Mouse (Mus musculus) hindbrain, embryonic 14.5 days (tissue): Measurements from ENCODE around the gene Gm9639. TPM values are rescaled to one million over a fixed set of nuclear protein-coding genes. Genes with fewer than 3 reads are reported as not detected.

Source experiments
- ATAC-seq: fragments of 200-750 bp; cut with Nextera tagmentation; 2 replicates; pipeline ENCODE4 v1.8.0; 2017; ENCODE audit warnings: moderate number of reproducible peaks, mild to moderate bottlenecking, moderate TSS enrichment, moderate library complexity; ENCODE audit not compliant: low FRiP score
- DNase-seq: peaks from one replicate; pipeline ENCODE4 v3.0.0-alpha.2; 2015; ENCODE audit warnings: low spot score
- H3K27ac ChIP-seq: fragments of 300-500 bp; sonication (generic); 2 replicates; pipeline ENCODE4 v1.5.1; 2014; ENCODE audit warnings: mild to moderate bottlenecking, moderate library complexity
- H3K27me3 ChIP-seq: fragments of 300-500 bp; sonication (generic); 2 replicates; pipeline ENCODE4 v1.6.1; 2014; ENCODE audit warnings: mild to moderate bottlenecking, low read length, mixed read lengths; ENCODE audit not compliant: control insufficient read depth, insufficient read depth
- H3K36me3 ChIP-seq: fragments of 300-500 bp; sonication (generic); replicated peaks from 2 replicates; pipeline ENCODE4 v1.6.1; 2014; ENCODE audit not compliant: control insufficient read depth, insufficient read depth
- H3K4me1 ChIP-seq: fragments of 300-500 bp; sonication (generic); replicated peaks from 2 replicates; pipeline ENCODE4 v1.6.1; 2014; ENCODE audit warnings: antibody characterized with exemption, low read length, mixed read lengths; ENCODE audit not compliant: control insufficient read depth, insufficient read depth
- H3K4me2 ChIP-seq: fragments of 300-500 bp; sonication (generic); replicated peaks from 2 replicates; pipeline ENCODE4 v1.6.1; 2014; ENCODE audit warnings: mild to moderate bottlenecking, moderate library complexity
- H3K4me3 ChIP-seq: fragments of 300-500 bp; sonication (generic); replicated peaks from 2 replicates; pipeline ENCODE4 v1.5.1; 2014; ENCODE audit warnings: mild to moderate bottlenecking, low read length
- H3K9ac ChIP-seq: fragments of 300-500 bp; sonication (generic); 2 replicates; pipeline ENCODE4 v1.6.1; 2014
- H3K9me3 ChIP-seq: fragments of 300-500 bp; sonication (generic); 2 replicates; pipeline ENCODE4 v1.6.1; 2016; ENCODE audit warnings: low read length; ENCODE audit not compliant: control insufficient read depth
- WGBS: fragments of 180-500 bp; shearing (Covaris S2); extraction: QIAGEN DNeasy Blood & Tissue Kit; methylation state at CpG from one replicate; pipeline ENCODE4 v1.1.7; 2014; 5-methylcytosine and 5-hydroxymethylcytosine counted together
- polyA plus RNA-seq: library from polyadenylated mRNA; unstranded; fragments of >200 nt; fragmentation: Nextera tagmentation; extraction: Ambion mirVana; gene quantifications from 2 replicates; pipeline ENCODE4 v1.2.1, GENCODE M21; 2014

Gene Gm9639
- not detected in 2 replicates for polyA plus RNA-seq

- H3K4me2 ChIP-seq = no peak within 1 kb of the TSS
- 75% methylated on average over 2 of the region's 2 CpGs for WGBS
- H3K27me3 ChIP-seq = no peaks in the 10 kb centered on the region
- H3K36me3 ChIP-seq = no peaks in the 10 kb centered on the region
- H3K9ac ChIP-seq = no peak within 1 kb of the TSS
- H3K4me1 ChIP-seq = no peaks in the 10 kb centered on the region
- H3K4me3 ChIP-seq = no peak within 1 kb of the TSS
- ATAC-seq (no peak), DNase-seq (no peak)
- no peak within 1 kb of the TSS for H3K27ac ChIP-seq
- H3K9me3 ChIP-seq = no peaks in the 10 kb centered on the region
Observed at GRCm38 (mm10) chr10:77794976-77795375, at the start of gene Gm9639. TSS of gene Gm9639 (minus strand) at chr10:77795076.

GRCm38 (mm10) chr10:77839006-77839405 lies 44.1 kb upstream of the Gm9639 start:
- Histone ChIP-seq H3K27me3 (no peaks in the 10 kb centered on the region), H3K9ac (no peak overlapping the region), H3K4me3 (no peak overlapping the region), H3K27ac (no peak overlapping the region), H3K36me3 (no peaks in the 10 kb centered on the region), H3K4me1 (no peaks in the 10 kb centered on the region), H3K4me2 (no peak overlapping the region), H3K9me3 (peaks cover 11% of the 10 kb centered on the region)
- no peak for ATAC-seq
- no peak for DNase-seq
- whole genome bisulfite sequencing = 80% methylated on average over 6 of the region's 6 CpGs

DNA sequence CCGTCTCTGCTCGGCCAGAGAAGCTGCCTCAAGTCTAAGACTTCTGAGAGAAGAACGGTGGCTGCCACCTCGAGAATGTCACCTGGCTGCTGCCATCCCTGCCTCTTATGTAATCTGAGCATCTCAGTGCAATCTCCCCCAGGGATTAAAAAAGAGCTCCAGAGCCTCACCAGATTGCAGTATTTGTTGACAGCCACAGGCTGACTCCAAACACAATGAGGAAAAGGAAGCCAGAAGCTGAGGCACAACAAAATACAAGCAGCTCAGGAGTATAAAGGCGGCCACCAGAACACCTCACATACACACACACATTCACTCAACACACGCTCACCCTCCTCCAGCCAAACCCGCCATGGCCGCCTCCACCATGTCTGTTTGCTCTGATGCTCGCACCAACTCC lies 40.8 kb upstream of the Gm9639 start, which contains the start of gene Krtap10-10:
TSS of gene Krtap10-10 (plus strand) at position 301 of the 400 bp plus-strand sequence.
- 70% methylated on average over 9 of the region's 9 CpGs for WGBS
- Histone ChIP-seq H3K9me3 (0 out of 2 replicates have a peak, but pooled peaks cover 4% of the 10 kb centered on the region), H3K9ac (no peak within 1 kb of the TSS), H3K4me1 (no peaks in the 10 kb centered on the region), H3K27me3 (no peaks in the 10 kb centered on the region), H3K36me3 (no peaks in the 10 kb centered on the region), H3K27ac (no peak within 1 kb of the TSS), H3K4me3 (no peak within 1 kb of the TSS), H3K4me2 (no peak within 1 kb of the TSS)
- no peak for DNase-seq
- no peak for ATAC-seq

- H3K36me3 ChIP-seq = no peaks in the 10 kb centered on the region
- no peaks in the 10 kb centered on the region for H3K4me1 ChIP-seq
- no peaks in the 10 kb centered on the region for H3K27me3 ChIP-seq
- 79% methylated on average over 6 of the region's 6 CpGs for WGBS
- H3K9me3 ChIP-seq = 0 out of 2 replicates have a peak, but pooled peaks cover 5% of the 10 kb centered on the region
- H3K4me3 ChIP-seq = no peak within 1 kb of the TSS
- no peak within 1 kb of the TSS for H3K27ac ChIP-seq
- no peak within 1 kb of the TSS for H3K9ac ChIP-seq
- no peak within 1 kb of the TSS for H3K4me2 ChIP-seq
- no peak for ATAC-seq
- no peak for DNase-seq
Observed at GRCm38 (mm10) chr10:77826951-77827350, 32.1 kb upstream of the Gm9639 start, which contains the start of gene Krtap10-4. TSS of gene Krtap10-4 (minus strand) at chr10:77827095.

DNA sequence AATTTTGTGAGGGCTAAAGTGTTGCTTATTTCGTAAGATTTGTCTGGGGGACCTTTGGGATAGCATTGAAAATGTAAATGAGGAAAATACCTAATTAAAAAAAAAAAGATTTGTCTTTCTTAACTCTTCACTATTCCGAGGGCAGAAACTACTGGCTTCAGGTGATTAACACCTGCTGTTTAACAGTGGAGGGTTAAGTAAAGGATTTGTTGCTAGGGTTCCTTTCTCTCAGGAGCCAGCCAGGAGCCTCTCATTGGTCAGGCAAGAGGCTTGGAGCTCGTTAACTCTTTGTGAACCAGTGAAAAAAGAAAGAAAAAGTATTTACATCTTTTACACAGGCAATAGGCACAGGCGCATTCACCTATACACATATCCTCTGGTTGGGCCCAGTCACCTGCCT lies 24.3 kb upstream of the Gm9639 start:
- no peak for ATAC-seq
- H3K27ac ChIP-seq = no peak overlapping the region
- no peak overlapping the region for H3K4me3 ChIP-seq
- WGBS = 45% methylated on average over 4 of the region's 4 CpGs
- no peaks in the 10 kb centered on the region for H3K27me3 ChIP-seq
- H3K9me3 ChIP-seq = 0 out of 2 replicates have a peak, but pooled peaks cover 5% of the 10 kb centered on the region
- H3K36me3 ChIP-seq = no peaks in the 10 kb centered on the region
- H3K4me1 ChIP-seq = no peaks in the 10 kb centered on the region
- H3K4me2 ChIP-seq = no peak overlapping the region
- H3K9ac ChIP-seq = no peak overlapping the region
- DNase-seq = no peak

DNA sequence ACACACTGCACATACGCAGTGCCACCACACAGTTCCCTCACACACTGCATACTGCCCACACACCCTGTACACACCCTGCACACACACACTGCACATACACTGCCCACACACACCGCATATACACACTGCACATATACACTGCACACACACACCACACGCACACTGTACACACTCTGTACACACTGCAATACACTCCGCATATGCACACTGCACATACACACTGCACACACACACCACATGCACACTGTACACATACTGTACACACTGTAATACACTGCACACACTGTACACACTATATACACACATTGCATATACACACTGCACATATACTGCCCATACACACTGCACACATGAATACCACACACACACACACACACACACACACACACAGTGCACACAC lies 23.6 kb upstream of the Gm9639 start:
- Histone ChIP-seq H3K9me3 (0 out of 2 replicates have a peak, but pooled peaks cover 5% of the 10 kb centered on the region), H3K36me3 (no peaks in the 10 kb centered on the region), H3K4me1 (no peaks in the 10 kb centered on the region), H3K4me3 (no peak overlapping the region), H3K27ac (no peak overlapping the region), H3K4me2 (no peak overlapping the region), H3K27me3 (no peaks in the 10 kb centered on the region), H3K9ac (no peak overlapping the region)
- no peak for ATAC-seq
- no peak for DNase-seq
- 100% methylated on average over 4 of the region's 4 CpGs for WGBS

- ATAC-seq (no peak), DNase-seq (peak; percentile 34)
- Histone ChIP-seq H3K36me3 (no peaks in the 10 kb centered on the region), H3K27ac (no peak overlapping the region), H3K4me2 (no peak overlapping the region), H3K9ac (no peak overlapping the region), H3K9me3 (no peaks in the 10 kb centered on the region), H3K27me3 (no peaks in the 10 kb centered on the region), H3K4me1 (no peaks in the 10 kb centered on the region), H3K4me3 (no peak overlapping the region)
- 25% methylated on average over 5 of the region's 5 CpGs for WGBS
Observed at GRCm38 (mm10) chr10:77815514-77815913, 20.6 kb upstream of the Gm9639 start.

DNA sequence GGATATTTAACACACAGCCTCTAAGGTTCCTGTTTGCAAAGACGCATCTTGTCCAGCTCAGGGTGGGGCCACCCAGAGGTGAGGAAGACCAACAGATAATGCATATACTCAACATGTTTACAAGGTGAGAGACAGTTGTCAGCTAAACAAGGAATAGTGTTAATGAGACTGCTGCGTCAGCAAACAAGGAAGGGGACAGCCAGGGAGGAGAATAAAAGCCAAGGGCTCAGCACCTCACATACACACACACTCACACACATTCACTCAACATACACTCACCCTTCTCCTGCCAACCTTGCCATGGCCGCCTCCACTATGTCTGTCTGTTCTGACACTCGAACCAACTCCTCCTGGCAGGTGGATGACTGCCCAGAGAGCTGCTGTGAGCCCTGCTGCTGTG lies 19.5 kb upstream of the Gm9639 start, which contains the start of gene Gm2696:
TSS of gene Gm2696 (plus strand) at position 301 of the 400 bp plus-strand sequence.
- H3K9me3 ChIP-seq = no peaks in the 10 kb centered on the region
- ATAC-seq (no peak), DNase-seq (no peak)
- 53% methylated on average over 4 of the region's 4 CpGs for WGBS
- H3K9ac ChIP-seq = no peak within 1 kb of the TSS
- H3K4me2 ChIP-seq = no peak within 1 kb of the TSS
- H3K4me1 ChIP-seq = no peaks in the 10 kb centered on the region
- no peaks in the 10 kb centered on the region for H3K36me3 ChIP-seq
- H3K27me3 ChIP-seq = no peaks in the 10 kb centered on the region
- H3K4me3 ChIP-seq = no peak within 1 kb of the TSS
- H3K27ac ChIP-seq = no peak within 1 kb of the TSS

DNA sequence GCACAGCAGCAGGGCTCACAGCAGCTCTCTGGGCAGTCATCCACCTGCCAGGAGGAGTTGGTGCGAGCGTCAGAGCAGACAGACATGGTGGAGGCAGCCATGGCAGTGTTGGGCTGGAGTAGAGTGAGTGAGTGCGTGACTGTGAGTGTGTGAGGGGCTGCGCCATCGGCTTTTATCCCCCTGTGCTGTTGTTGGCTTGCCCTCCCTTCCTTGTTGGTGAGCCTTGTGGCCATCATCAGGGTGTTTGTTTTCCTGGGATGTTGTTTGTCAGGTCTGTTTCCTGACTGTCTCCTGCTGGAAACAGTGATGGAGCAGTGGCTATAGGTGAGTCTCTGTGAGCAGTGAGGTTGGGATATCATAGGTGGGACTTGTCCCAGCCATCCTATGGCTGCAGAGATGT lies 16.9 kb upstream of the Gm9639 start, which contains the start of gene Gm9507:
TSS of gene Gm9507 (minus strand) at position 101 of the 400 bp plus-strand sequence.
- H3K4me2 ChIP-seq = no peak within 1 kb of the TSS
- no peak within 1 kb of the TSS for H3K9ac ChIP-seq
- no peaks in the 10 kb centered on the region for H3K27me3 ChIP-seq
- H3K9me3 ChIP-seq = no peaks in the 10 kb centered on the region
- H3K4me1 ChIP-seq = no peaks in the 10 kb centered on the region
- no peak within 1 kb of the TSS for H3K4me3 ChIP-seq
- ATAC-seq (no peak), DNase-seq (no peak)
- no peaks in the 10 kb centered on the region for H3K36me3 ChIP-seq
- 70% methylated on average over 5 of the region's 5 CpGs for WGBS
- no peak within 1 kb of the TSS for H3K27ac ChIP-seq

GRCm38 (mm10) chr10:77804095-77804494 lies 9.2 kb upstream of the Gm9639 start:
- Histone ChIP-seq H3K27ac (no peak overlapping the region), H3K27me3 (no peaks in the 10 kb centered on the region), H3K4me2 (no peak overlapping the region), H3K4me1 (no peaks in the 10 kb centered on the region), H3K9ac (no peak overlapping the region), H3K36me3 (no peaks in the 10 kb centered on the region), H3K9me3 (no peaks in the 10 kb centered on the region), H3K4me3 (no peak overlapping the region)
- 88% methylated on average over 3 of the region's 3 CpGs for WGBS
- ATAC-seq (no peak), DNase-seq (no peak)
